Mouse (Mus musculus) lung, embryonic 14.5 days (tissue): Measurements from ENCODE around the gene Xaf1. TPM values are rescaled to one million over a fixed set of nuclear protein-coding genes. Genes with fewer than 3 reads are reported as not detected.

ENCODE experiments used
- ATAC-seq: fragments of 200-750 bp; cut with Nextera tagmentation; 2 replicates; pipeline ENCODE4 v1.8.0; 2017; ENCODE audit warnings: mild to moderate bottlenecking, moderate TSS enrichment, moderate library complexity; ENCODE audit not compliant: insufficient read depth
- DNase-seq: peaks from one replicate; pipeline ENCODE4 v3.0.0-alpha.2; 2015
- H3K27ac ChIP-seq: fragments of 300-500 bp; sonication (generic); 2 replicates; pipeline ENCODE4 v1.5.1; 2014; ENCODE audit warnings: low read depth, mild to moderate bottlenecking, moderate library complexity
- H3K27me3 ChIP-seq: fragments of 300-500 bp; sonication (generic); 2 replicates; pipeline ENCODE4 v1.6.1; 2014; ENCODE audit warnings: low read length, control low read depth; ENCODE audit not compliant: insufficient read depth
- H3K36me3 ChIP-seq: fragments of 300-500 bp; sonication (generic); 2 replicates; pipeline ENCODE4 v1.6.1; 2014; ENCODE audit warnings: control low read depth; ENCODE audit not compliant: insufficient read depth
- H3K4me1 ChIP-seq: fragments of 300-500 bp; sonication (generic); 2 replicates; pipeline ENCODE4 v1.6.1; 2014; ENCODE audit warnings: antibody characterized with exemption, control low read depth; ENCODE audit not compliant: insufficient read depth
- H3K4me2 ChIP-seq: fragments of 300-500 bp; sonication (generic); 2 replicates; pipeline ENCODE4 v1.6.1; 2014; ENCODE audit warnings: mild to moderate bottlenecking
- H3K4me3 ChIP-seq: fragments of 300-500 bp; sonication (generic); 2 replicates; pipeline ENCODE4 v1.5.1; 2014; ENCODE audit warnings: low read depth, low read length
- H3K9ac ChIP-seq: fragments of 300-500 bp; sonication (generic); 2 replicates; pipeline ENCODE4 v1.6.1; 2014
- H3K9me3 ChIP-seq: fragments of 300-500 bp; sonication (generic); 2 replicates; pipeline ENCODE4 v1.6.1; 2016; ENCODE audit warnings: low read depth, low read length, control low read depth
- CTCF ChIP-seq: IDR thresholded peaks from 2 replicates; pipeline ENCODE4 v1.5.1; 2016; ENCODE audit warnings: antibody characterized with exemption, low read depth
- WGBS: fragments of 180-500 bp; shearing (Covaris S2); extraction: QIAGEN DNeasy Blood & Tissue Kit; methylation state at CpG from one replicate; pipeline ENCODE4 v1.1.7; 2014; 5-methylcytosine and 5-hydroxymethylcytosine counted together
- polyA plus RNA-seq: library from polyadenylated mRNA; unstranded; fragments of >200 nt; fragmentation: Nextera tagmentation; extraction: Ambion mirVana; gene quantifications from 2 replicates; pipeline ENCODE4 v1.2.1, GENCODE M21; 2014

The Xaf1 gene
- polyA plus RNA-seq, result 2.8 and 3.5 TPM in 2 replicates

GRCm38 (mm10) chr11:72301334-72301733, at the start of gene Xaf1:
TSS of gene Xaf1 (plus strand) at chr11:72301629.
- no peak for TF ChIP-seq CTCF
- Histone ChIP-seq H3K36me3 (no peaks in the 10 kb centered on the region), H3K4me3 (0 out of 2 replicates have a peak within 1 kb of the TSS, but pooled peaks have one; percentile 11), H3K4me1 (no peaks in the 10 kb centered on the region), H3K27ac (no peak within 1 kb of the TSS; the same call in 1 of the 2 replicates), H3K4me2 (peak within 1 kb of the TSS; percentile 50), H3K9me3 (no peaks in the 10 kb centered on the region), H3K27me3 (no peaks in the 10 kb centered on the region), H3K9ac (peak within 1 kb of the TSS; percentile 20; the same call in 1 of the 2 replicates)
- DNase-seq (peak; percentile 77), ATAC-seq (peak; percentile 80)
- 8% methylated on average over 6 of the region's 6 CpGs for whole genome bisulfite sequencing

DNA sequence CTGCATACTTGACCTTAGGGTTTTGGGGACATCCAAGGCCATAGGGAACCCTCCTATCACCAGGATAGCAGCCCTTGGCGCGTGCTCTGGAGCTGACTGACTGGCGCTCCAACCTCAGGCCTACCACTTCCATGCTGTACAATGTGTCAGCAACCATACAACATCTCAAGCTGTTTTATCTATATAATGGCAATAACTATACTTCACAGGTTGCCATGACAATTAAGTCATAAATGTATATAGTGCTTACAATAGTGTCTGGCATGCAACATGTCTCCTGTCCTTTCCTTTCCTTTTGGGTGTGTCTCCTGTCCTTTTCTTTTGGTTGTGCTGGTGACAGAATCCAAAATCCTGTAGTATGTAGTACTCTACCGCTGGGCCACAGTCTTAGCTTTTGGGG, 45.8 kb upstream of the Xaf1 start:
- no peaks in the 10 kb centered on the region for H3K9me3 ChIP-seq
- no peak overlapping the region for H3K9ac ChIP-seq
- no peaks in the 10 kb centered on the region for H3K36me3 ChIP-seq
- H3K27ac ChIP-seq, result no peak overlapping the region
- no peaks in the 10 kb centered on the region for H3K4me1 ChIP-seq
- 90% methylated on average over 4 of the region's 4 CpGs for WGBS
- DNase-seq (no peak), ATAC-seq (no peak)
- no peak for TF ChIP-seq CTCF
- no peaks in the 10 kb centered on the region for H3K27me3 ChIP-seq
- no peak overlapping the region for H3K4me2 ChIP-seq
- H3K4me3 ChIP-seq, result no peak overlapping the region

DNA sequence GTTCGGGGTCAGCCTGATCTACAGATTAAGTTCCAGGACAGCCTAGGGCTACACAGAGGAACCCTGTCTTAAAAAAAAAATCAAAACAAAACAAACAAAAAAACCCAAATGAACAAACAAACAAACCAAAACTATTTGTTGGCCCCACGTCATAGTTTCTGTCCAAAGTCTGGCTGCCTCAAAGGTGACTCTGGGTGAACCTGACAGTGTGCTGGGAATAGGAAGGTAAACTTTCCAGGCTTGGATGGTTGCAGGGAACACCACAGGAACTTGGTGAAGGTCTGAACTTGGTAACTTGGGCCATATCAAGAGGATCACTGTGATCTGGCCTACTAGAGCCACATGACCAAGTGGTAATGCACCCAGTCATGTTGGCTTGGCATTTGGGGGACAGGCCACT, 45.0 kb upstream of the Xaf1 start:
- H3K4me3 ChIP-seq, result no peak overlapping the region
- no peaks in the 10 kb centered on the region for H3K4me1 ChIP-seq
- no peak overlapping the region for H3K27ac ChIP-seq
- TF ChIP-seq CTCF, result no peak
- H3K27me3 ChIP-seq, result no peaks in the 10 kb centered on the region
- no peak for DNase-seq
- no peaks in the 10 kb centered on the region for H3K36me3 ChIP-seq
- H3K9ac ChIP-seq, result no peak overlapping the region
- ATAC-seq, result no peak
- H3K4me2 ChIP-seq, result no peak overlapping the region
- 59% methylated on average over 2 of the region's 2 CpGs for WGBS
- H3K9me3 ChIP-seq, result no peaks in the 10 kb centered on the region

GRCm38 (mm10) chr11:72265483-72265882, 35.9 kb upstream of the Xaf1 start:
- Histone ChIP-seq H3K27ac (no peak overlapping the region), H3K4me1 (no peaks in the 10 kb centered on the region), H3K27me3 (peaks cover 34% of the 10 kb centered on the region), H3K4me3 (no peak overlapping the region), H3K9me3 (no peaks in the 10 kb centered on the region), H3K4me2 (peak overlapping the region; percentile 60), H3K36me3 (no peaks in the 10 kb centered on the region), H3K9ac (no peak overlapping the region)
- 9% methylated on average over 11 of the region's 11 CpGs for WGBS
- ATAC-seq (no peak), DNase-seq (peak; percentile 12)
- TF ChIP-seq CTCF, result no peak

DNA sequence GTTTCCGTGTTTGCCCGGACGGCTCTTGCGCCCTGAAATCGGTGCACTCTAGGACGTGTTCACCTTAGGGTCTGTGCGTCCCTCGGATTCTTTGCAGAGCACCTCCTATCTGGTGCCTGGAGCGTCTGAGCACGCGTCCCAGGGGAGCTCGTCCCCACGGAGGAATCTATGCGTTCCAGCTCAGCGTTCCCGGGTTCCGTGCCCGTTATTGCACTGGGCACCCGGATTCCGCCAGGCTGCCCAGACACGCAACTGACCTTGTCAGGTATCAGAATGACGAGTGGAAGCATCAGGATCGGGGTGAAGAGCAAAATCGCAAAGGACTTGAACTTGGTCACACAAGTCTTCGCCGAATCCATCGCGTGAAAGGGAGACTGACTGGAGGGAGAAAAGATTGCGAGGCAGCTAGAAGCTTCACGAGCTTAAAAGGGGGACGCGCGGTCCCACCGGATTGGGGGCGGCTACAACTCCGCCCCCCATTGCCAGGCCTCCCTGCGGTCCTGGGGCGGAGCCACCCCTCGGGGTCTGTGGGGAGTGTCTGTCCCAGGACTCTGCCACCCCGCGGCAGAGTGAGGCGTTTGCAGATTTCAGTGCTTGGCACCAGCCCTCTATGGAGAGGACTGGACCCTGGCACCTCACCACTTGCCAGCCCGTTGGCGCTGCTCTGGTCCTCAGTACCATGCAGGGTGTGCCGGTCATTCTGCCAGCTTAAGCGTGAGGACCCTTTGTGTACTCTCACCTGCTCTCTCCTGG, 35.0 kb upstream of the Xaf1 start:
- peak overlapping the region; percentile 40; the same call in 1 of the 2 replicates for H3K9ac ChIP-seq
- peak; percentile 92 for ATAC-seq

DNA sequence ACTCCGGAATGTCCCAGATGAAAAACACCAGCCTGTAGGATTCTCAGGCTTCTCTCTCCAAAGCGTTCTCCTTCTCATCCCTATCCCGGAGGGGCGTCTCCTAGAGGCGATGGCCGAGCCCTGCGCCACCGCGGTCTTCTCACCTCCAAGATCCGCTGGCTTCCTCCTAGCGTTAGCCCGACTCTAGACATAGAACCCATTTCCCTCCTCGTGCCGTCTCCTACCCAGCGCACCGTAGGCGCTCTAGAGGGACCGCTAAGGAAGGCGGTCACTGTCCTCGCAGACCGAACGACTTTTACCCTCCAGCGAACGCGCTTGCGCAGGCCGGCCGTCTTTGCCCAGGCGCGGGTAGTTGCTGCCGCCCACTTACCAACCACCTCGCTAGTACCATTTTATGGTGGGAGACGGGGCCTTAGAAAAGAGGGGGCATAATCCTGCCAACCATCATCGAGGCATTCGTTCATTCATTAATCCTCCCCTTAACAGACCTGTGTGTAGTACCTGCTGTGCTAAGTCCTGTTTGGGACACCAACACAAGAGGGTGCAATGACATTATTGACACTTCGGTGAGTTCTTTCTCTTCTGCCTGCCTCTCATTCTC, 34.4 kb upstream of the Xaf1 start, which contains the start of gene Slc13a5:
Slc13a5 (minus strand) TSS at position 263 of the 601 bp plus-strand sequence.
- 4% methylated on average over 36 of the region's 36 CpGs for WGBS
- no peaks in the 10 kb centered on the region for H3K36me3 ChIP-seq
- peak; percentile 26 for DNase-seq
- no peaks in the 10 kb centered on the region for H3K9me3 ChIP-seq
- H3K4me3 ChIP-seq, result peak within 1 kb of the TSS; percentile 35
- H3K9ac ChIP-seq, result peak within 1 kb of the TSS; percentile 40; the same call in 1 of the 2 replicates
- peak within 1 kb of the TSS; percentile 60 for H3K4me2 ChIP-seq
- TF ChIP-seq CTCF, result no peak
- peaks cover 34% of the 10 kb centered on the region for H3K27me3 ChIP-seq
- ATAC-seq, result peak; percentile 47; the same call in 1 of the 2 replicates
- H3K27ac ChIP-seq, result no peak within 1 kb of the TSS
- no peaks in the 10 kb centered on the region for H3K4me1 ChIP-seq

More for the DNA sequence above, 35.0 kb upstream of the Xaf1 start:
- no peaks in the 10 kb centered on the region for H3K36me3 ChIP-seq
- under 1% methylated on average over 46 of the region's 46 CpGs for WGBS
- H3K4me3 ChIP-seq, result peak overlapping the region; percentile 35
- DNase-seq, result peak; percentile 83
- H3K4me1 ChIP-seq, result no peaks in the 10 kb centered on the region
- H3K27ac ChIP-seq, result no peak overlapping the region
- peak; percentile 62 for TF ChIP-seq CTCF
- H3K27me3 ChIP-seq, result peaks cover 34% of the 10 kb centered on the region
- no peaks in the 10 kb centered on the region for H3K9me3 ChIP-seq
- H3K4me2 ChIP-seq, result peak overlapping the region; percentile 60

GRCm38 (mm10) chr11:72271761-72272160, 29.7 kb upstream of the Xaf1 start:
- Histone ChIP-seq H3K4me1 (no peaks in the 10 kb centered on the region), H3K27ac (no peak overlapping the region), H3K4me2 (no peak overlapping the region), H3K4me3 (no peak overlapping the region), H3K9ac (no peak overlapping the region), H3K36me3 (no peaks in the 10 kb centered on the region), H3K9me3 (no peaks in the 10 kb centered on the region), H3K27me3 (peaks cover 9% of the 10 kb centered on the region)
- no peak for TF ChIP-seq CTCF
- WGBS, result 47% methylated on average over 1 of the region's 1 CpGs
- no peak for DNase-seq
- ATAC-seq, result no peak
